Mouse (Mus musculus): ENCODE results near the gene Pced1b. TPM values are rescaled to one million over a fixed set of nuclear protein-coding genes. Genes with fewer than 3 reads are reported as not detected.

Pced1b gene
- polyA plus RNA-seq, 1 experiment, result 2.2 TPM

DNA sequence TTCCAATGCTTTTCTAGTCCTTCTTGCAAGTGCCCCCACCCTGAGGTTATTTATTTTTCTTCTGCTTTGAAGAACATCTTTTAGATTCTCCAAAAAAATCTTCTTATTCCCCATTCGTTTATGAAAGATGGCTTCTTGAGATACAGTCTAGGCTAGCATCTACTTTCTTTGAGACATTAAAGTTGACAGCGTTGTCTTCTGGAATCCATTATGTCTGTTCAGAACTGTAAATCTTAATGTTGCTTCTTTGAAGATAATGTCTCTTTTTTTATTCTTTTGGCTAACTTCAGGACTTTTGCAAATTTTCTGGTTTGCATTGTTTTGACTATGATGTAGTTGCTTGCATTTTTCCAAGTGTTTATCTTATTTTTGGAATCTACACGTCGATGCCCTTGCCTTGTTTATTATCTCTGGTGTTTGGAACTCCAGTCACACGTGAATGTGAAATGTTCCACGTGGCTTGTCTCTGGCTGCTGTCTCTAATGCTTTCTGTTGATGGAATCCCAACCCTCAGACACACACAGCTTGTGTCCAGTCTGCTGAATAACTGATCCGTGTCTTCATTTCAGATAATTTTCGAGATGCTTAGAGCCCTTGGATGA is 20.3 kb downstream of the Pced1b start:
- Histone ChIP-seq H3K4me3 (replicated peaks) (no peak overlapping the region), H3K27me3 (replicated peaks) (no peaks in the 10 kb centered on the region), H3K36me3 (replicated peaks; ENCODE audit: low read length) (no peaks in the 10 kb centered on the region), H3K4me1 (no peaks in the 10 kb centered on the region), H3K9me3 (no peaks in the 10 kb centered on the region)
- no peak for TF ChIP-seq FLI1 (IDR thresholded peaks at IDR 0.05; ENCODE audit: low read length)
- TF ChIP-seq GATA1 (IDR thresholded peaks at IDR 0.05; ENCODE audit: borderline replicate concordance, low read length), result no peak

DNA sequence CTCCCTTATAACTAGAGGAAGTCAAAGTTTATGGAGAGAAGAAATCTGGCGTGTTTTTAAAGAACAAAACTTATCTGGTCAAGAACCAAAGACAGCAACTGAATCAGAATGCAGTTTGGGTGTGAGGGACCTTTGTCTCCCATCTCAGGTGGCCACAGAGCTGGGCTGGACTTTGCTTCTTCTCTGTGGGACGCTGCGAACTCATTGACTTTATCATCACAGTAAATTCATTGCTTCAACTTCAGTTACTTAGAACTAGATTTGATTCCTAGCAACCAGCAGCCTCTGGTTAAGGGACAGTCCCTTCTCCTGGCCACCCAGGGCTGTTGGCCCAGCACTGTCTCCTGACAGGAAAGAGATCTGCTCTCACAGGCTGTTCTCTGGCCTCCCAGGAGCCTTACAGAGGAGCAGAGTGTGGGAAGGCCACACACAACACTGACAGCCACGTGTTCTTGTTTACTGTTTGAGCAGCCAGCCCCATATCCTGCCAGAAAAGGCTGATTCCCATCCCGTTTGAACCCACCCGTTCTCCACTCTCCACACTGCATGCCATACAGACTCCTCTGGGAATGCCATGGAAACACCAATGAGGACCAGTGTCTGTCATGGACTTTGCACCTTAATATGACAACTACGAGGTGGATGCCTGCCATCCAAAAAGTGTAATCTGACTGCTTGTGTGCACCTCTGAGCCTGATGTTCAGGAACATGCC is 25.2 kb downstream of the Pced1b start:
- H3K4me1 ChIP-seq, result no peaks in the 10 kb centered on the region
- H3K9me3 ChIP-seq, result no peaks in the 10 kb centered on the region
- no peaks in the 10 kb centered on the region for H3K36me3 ChIP-seq (replicated peaks; ENCODE audit: low read length)
- no peak overlapping the region for H3K4me3 ChIP-seq (replicated peaks)
- TF ChIP-seq FLI1 (IDR thresholded peaks at IDR 0.05; ENCODE audit: low read length), result no peak
- no peak for TF ChIP-seq GATA1 (IDR thresholded peaks at IDR 0.05; ENCODE audit: borderline replicate concordance, low read length)
- peaks cover 2% of the 10 kb centered on the region for H3K27me3 ChIP-seq (replicated peaks)

- Histone ChIP-seq H3K4me1 (no peaks in the 10 kb centered on the region), H3K27me3 (replicated peaks) (peaks cover 2% of the 10 kb centered on the region), H3K9me3 (no peaks in the 10 kb centered on the region), H3K4me3 (replicated peaks) (no peak overlapping the region), H3K36me3 (replicated peaks; ENCODE audit: low read length) (no peaks in the 10 kb centered on the region)
- TF ChIP-seq GATA1 (IDR thresholded peaks at IDR 0.05; ENCODE audit: borderline replicate concordance, low read length), result no peak
- no peak for TF ChIP-seq FLI1 (IDR thresholded peaks at IDR 0.05; ENCODE audit: low read length)
Observed at GRCm38 (mm10) chr15:97272831-97273230, 25.9 kb downstream of the Pced1b start.

GRCm38 (mm10) chr15:97275626-97276395 is 28.9 kb downstream of the Pced1b start:
- Histone ChIP-seq H3K4me1 (no peaks in the 10 kb centered on the region), H3K27me3 (replicated peaks) (peaks cover 3% of the 10 kb centered on the region), H3K9me3 (no peaks in the 10 kb centered on the region), H3K4me3 (replicated peaks) (no peak overlapping the region), H3K36me3 (replicated peaks; ENCODE audit: low read length) (no peaks in the 10 kb centered on the region)
- TF ChIP-seq GATA1 (IDR thresholded peaks at IDR 0.05; ENCODE audit: borderline replicate concordance, low read length) (no peak), FLI1 (IDR thresholded peaks at IDR 0.05; ENCODE audit: low read length) (no peak)

- H3K4me1 ChIP-seq, result no peaks in the 10 kb centered on the region
- H3K4me3 ChIP-seq (replicated peaks), result no peak overlapping the region
- peaks cover 3% of the 10 kb centered on the region for H3K27me3 ChIP-seq (replicated peaks)
- no peaks in the 10 kb centered on the region for H3K36me3 ChIP-seq (replicated peaks; ENCODE audit: low read length)
- no peaks in the 10 kb centered on the region for H3K9me3 ChIP-seq
- TF ChIP-seq GATA1 (IDR thresholded peaks at IDR 0.05; ENCODE audit: borderline replicate concordance, low read length), result no peak
- no peak for TF ChIP-seq FLI1 (IDR thresholded peaks at IDR 0.05; ENCODE audit: low read length)
Observed at GRCm38 (mm10) chr15:97276660-97277153, 29.8 kb downstream of the Pced1b start.

- Histone ChIP-seq H3K4me1 (no peaks in the 10 kb centered on the region), H3K27me3 (replicated peaks) (peaks cover 2% of the 10 kb centered on the region), H3K9me3 (no peaks in the 10 kb centered on the region), H3K4me3 (replicated peaks) (no peak overlapping the region), H3K36me3 (replicated peaks; ENCODE audit: low read length) (no peaks in the 10 kb centered on the region)
- TF ChIP-seq FLI1 (IDR thresholded peaks at IDR 0.05; ENCODE audit: low read length), result no peak
Observed at GRCm38 (mm10) chr15:97277328-97277727, 30.4 kb downstream of the Pced1b start.

GRCm38 (mm10) chr15:97278340-97278948 is 31.5 kb downstream of the Pced1b start:
- Histone ChIP-seq H3K36me3 (replicated peaks; ENCODE audit: low read length) (no peaks in the 10 kb centered on the region), H3K4me3 (replicated peaks) (no peak overlapping the region), H3K9me3 (no peaks in the 10 kb centered on the region), H3K27me3 (replicated peaks) (peaks cover 1% of the 10 kb centered on the region), H3K4me1 (no peaks in the 10 kb centered on the region)
- no peak for TF ChIP-seq GATA1 (IDR thresholded peaks at IDR 0.05; ENCODE audit: borderline replicate concordance, low read length)
- no peak for TF ChIP-seq FLI1 (IDR thresholded peaks at IDR 0.05; ENCODE audit: low read length)

- TF ChIP-seq GATA1 (IDR thresholded peaks at IDR 0.05; ENCODE audit: borderline replicate concordance, low read length) (no peak), FLI1 (IDR thresholded peaks at IDR 0.05; ENCODE audit: low read length) (no peak)
- Histone ChIP-seq H3K36me3 (replicated peaks; ENCODE audit: low read length) (no peaks in the 10 kb centered on the region), H3K27me3 (replicated peaks) (peaks cover 3% of the 10 kb centered on the region), H3K4me3 (replicated peaks) (no peak overlapping the region), H3K9me3 (no peaks in the 10 kb centered on the region), H3K4me1 (no peaks in the 10 kb centered on the region)
Observed at GRCm38 (mm10) chr15:97280131-97280530, 33.2 kb downstream of the Pced1b start.

GRCm38 (mm10) chr15:97280776-97281175 is 33.9 kb downstream of the Pced1b start:
- TF ChIP-seq FLI1 (IDR thresholded peaks at IDR 0.05; ENCODE audit: low read length), result no peak
- TF ChIP-seq GATA1 (IDR thresholded peaks at IDR 0.05; ENCODE audit: borderline replicate concordance, low read length), result no peak
- Histone ChIP-seq H3K4me3 (replicated peaks) (no peak overlapping the region), H3K9me3 (no peaks in the 10 kb centered on the region), H3K4me1 (no peaks in the 10 kb centered on the region), H3K27me3 (replicated peaks) (peaks cover 3% of the 10 kb centered on the region), H3K36me3 (replicated peaks; ENCODE audit: low read length) (no peaks in the 10 kb centered on the region)

Measured in megakaryocyte, embryonic 14.5 days (primary cell).